Mouse (Mus musculus) kidney, adult 2 months (tissue): ENCODE measurements around the gene Snx30. TPM values are rescaled to one million over a fixed set of nuclear protein-coding genes. Genes with fewer than 3 reads are reported as not detected.
A peak's percentile ranks its signal among the peaks of the same experiment; 100 is the strongest.

Experiments used
- DNase-seq: peaks from one replicate; pipeline ENCODE4 v3.0.0; 2021
- H3K27ac ChIP-seq: fragments of 200-500 bp; 2 replicates; pipeline ENCODE4 v1.5.1; 2012; ENCODE audit warnings: low read depth, low read length, control low read depth, inconsistent platforms; ENCODE audit not compliant: insufficient read depth
- H3K27me3 ChIP-seq: fragments of 200-500 bp; replicated peaks from 2 replicates; pipeline ENCODE4 v1.6.1; 2012; ENCODE audit warnings: mild to moderate bottlenecking, moderate library complexity, low read length, inconsistent platforms; ENCODE audit not compliant: control insufficient read depth, insufficient read depth
- H3K36me3 ChIP-seq: fragments of 200-500 bp; 2 replicates; pipeline ENCODE4 v1.6.1; 2012; ENCODE audit warnings: mild to moderate bottlenecking, moderate library complexity, low read length, inconsistent platforms; ENCODE audit not compliant: control insufficient read depth, insufficient read depth
- H3K4me1 ChIP-seq: fragments of 200-500 bp; 2 replicates; pipeline ENCODE4 v1.6.1; 2011; ENCODE audit warnings: low read length; ENCODE audit not compliant: control insufficient read depth, insufficient read depth
- H3K4me3 ChIP-seq: fragments of 200-500 bp; 2 replicates; pipeline ENCODE4 v1.5.1; 2011; ENCODE audit warnings: mild to moderate bottlenecking, low read depth, low read length, control low read depth; ENCODE audit not compliant: insufficient read depth
- CTCF ChIP-seq: fragments of 200-500 bp; conservative IDR thresholded peaks from 2 replicates; pipeline ENCODE4 v1.5.1; 2011; ENCODE audit warnings: low read depth, mild to moderate bottlenecking, control low read depth, low read length, moderate library complexity, mixed read lengths; ENCODE audit not compliant: insufficient read depth, insufficient read length
- POLR2A ChIP-seq: fragments of 200-500 bp; IDR thresholded peaks from one replicate; pipeline ENCODE4 v1.6.1; 2011; ENCODE audit warnings: low read depth, low read length, control low read depth
- WGBS: fragments of 180-500 bp; shearing (Covaris S2); methylation state at CpG from one replicate; pipeline ENCODE4 v1.1.7; 2018; 5-methylcytosine and 5-hydroxymethylcytosine counted together
- polyA plus RNA-seq: library from polyadenylated mRNA; depleted of rRNA; stranded (reverse); fragments of >200 nt; gene quantifications from 2 replicates; pipeline ENCODE4 v1.2.3, GENCODE M21; 2012; rRNA removed

Gene Snx30
- 4.8 and 5.2 TPM in 2 replicates for polyA plus RNA-seq

GRCm38 (mm10) chr4:59805181-59805967 lies at the start of gene Snx30:
Gene Snx30 (plus strand): TSS chr4:59805840.
- WGBS, result 2% methylated on average over 45 of the region's 45 CpGs

GRCm38 (mm10) chr4:59756332-59757082 lies 49.1 kb upstream of the Snx30 start:
- Histone ChIP-seq H3K27ac (no peak overlapping the region), H3K4me3 (no peak overlapping the region), H3K4me1 (peaks cover 11% of the 10 kb centered on the region; the same call in 1 of the 2 replicates), H3K27me3 (no peaks in the 10 kb centered on the region), H3K36me3 (no peaks in the 10 kb centered on the region; the same call in 1 of the 2 replicates)
- 47% methylated on average over 9 of the region's 9 CpGs for WGBS
- TF ChIP-seq POLR2A (no peak), CTCF (no peak)
- peak; percentile 85 for DNase-seq

More at GRCm38 (mm10) chr4:59805181-59805967, at the start of gene Snx30:
- TF ChIP-seq CTCF, result no peak
- TF ChIP-seq POLR2A, result peak; percentile 39
- Histone ChIP-seq H3K27me3 (no peaks in the 10 kb centered on the region), H3K4me3 (peak within 1 kb of the TSS; percentile 91), H3K27ac (peak within 1 kb of the TSS; percentile 71), H3K4me1 (peaks cover 4% of the 10 kb centered on the region; the same call in 1 of the 2 replicates), H3K36me3 (no peaks in the 10 kb centered on the region)
- peak; percentile 94 for DNase-seq

- peak overlapping the region; percentile 21; the same call in 1 of the 2 replicates for H3K27ac ChIP-seq
- no peak overlapping the region for H3K4me3 ChIP-seq
- WGBS, result 36% methylated on average over 12 of the region's 12 CpGs
- DNase-seq, result peak; percentile 59
- no peak for TF ChIP-seq POLR2A
- no peak for TF ChIP-seq CTCF
- peaks cover 11% of the 10 kb centered on the region; the same call in 1 of the 2 replicates for H3K4me1 ChIP-seq
- H3K36me3 ChIP-seq, result no peaks in the 10 kb centered on the region; the same call in 1 of the 2 replicates
- H3K27me3 ChIP-seq, result no peaks in the 10 kb centered on the region
Measured at GRCm38 (mm10) chr4:59757452-59758435, 47.9 kb upstream of the Snx30 start.

GRCm38 (mm10) chr4:59760016-59760415 lies 45.6 kb upstream of the Snx30 start:
- 76% methylated on average over 4 of the region's 4 CpGs for WGBS
- DNase-seq, result no peak
- Histone ChIP-seq H3K27me3 (no peaks in the 10 kb centered on the region), H3K36me3 (no peaks in the 10 kb centered on the region), H3K4me3 (no peak overlapping the region), H3K4me1 (peaks cover 5% of the 10 kb centered on the region; the same call in 1 of the 2 replicates), H3K27ac (no peak overlapping the region)
- 0 out of 2 replicates have a peak, but pooled peaks have one; percentile 13 for TF ChIP-seq CTCF
- no peak for TF ChIP-seq POLR2A

- peaks cover 5% of the 10 kb centered on the region; the same call in 1 of the 2 replicates for H3K4me1 ChIP-seq
- H3K4me3 ChIP-seq, result no peak overlapping the region
- H3K27me3 ChIP-seq, result no peaks in the 10 kb centered on the region
- no peak overlapping the region for H3K27ac ChIP-seq
- H3K36me3 ChIP-seq, result no peaks in the 10 kb centered on the region
- TF ChIP-seq POLR2A, result no peak
- TF ChIP-seq CTCF, result peak; percentile 62
- DNase-seq, result peak; percentile 71
- WGBS, result 37% methylated on average over 10 of the region's 10 CpGs
Measured at GRCm38 (mm10) chr4:59760636-59761364, 44.8 kb upstream of the Snx30 start.

- Histone ChIP-seq H3K36me3 (no peaks in the 10 kb centered on the region), H3K4me3 (no peak overlapping the region), H3K4me1 (peaks cover 5% of the 10 kb centered on the region; the same call in 1 of the 2 replicates), H3K27me3 (no peaks in the 10 kb centered on the region), H3K27ac (no peak overlapping the region)
- WGBS, result 55% methylated on average over 4 of the region's 4 CpGs
- no peak for DNase-seq
- TF ChIP-seq POLR2A (no peak), CTCF (no peak)
Measured at GRCm38 (mm10) chr4:59761365-59761729, 44.3 kb upstream of the Snx30 start.
